Mouse (Mus musculus) mature B cell (primary cell): ENCODE measurements around the gene Gpr31b.
"Not testable (repeated sequence)": the region's sequence is repeated elsewhere in the genome, so short reads cannot be mapped to it uniquely, and the experiment has no call there.

Experiments used
- in situ Hi-C: fragments of 300-500 bp; cut with MboI; formaldehyde crosslinking; loops from 2 replicates; pipeline ENCODE4 v1.14.3; 2019

Gpr31b gene

GRCm38 (mm10) chr17:13052124-13052813 lies at the start of gene Gpr31b:
TSS of gene Gpr31b (minus strand) at chr17:13052296.
- in situ Hi-C loops, result not testable (repeated sequence)

- in situ Hi-C loops, result not testable (repeated sequence)
These were observed 40.9 kb upstream of the Gpr31b start for GRCm38 (mm10) chr17:13092960-13093359.

GRCm38 (mm10) chr17:13092100-13092764 lies 40.1 kb upstream of the Gpr31b start:
- in situ Hi-C loops, result not testable (repeated sequence)

- in situ Hi-C loops, result not testable (repeated sequence)
These were observed 39.4 kb upstream of the Gpr31b start for GRCm38 (mm10) chr17:13091510-13091909.

GRCm38 (mm10) chr17:13069227-13069626 lies 17.1 kb upstream of the Gpr31b start:
- in situ Hi-C loops, result not testable (repeated sequence)

- in situ Hi-C loops, result not testable (repeated sequence)
These were observed 15.8 kb upstream of the Gpr31b start for GRCm38 (mm10) chr17:13067864-13068385.

GRCm38 (mm10) chr17:13062882-13063281 lies 10.8 kb upstream of the Gpr31b start:
- in situ Hi-C loops, result not testable (repeated sequence)

- in situ Hi-C loops, result not testable (repeated sequence)
These were observed 8.7 kb upstream of the Gpr31b start, which contains the start of gene Tcp10b for GRCm38 (mm10) chr17:13060804-13061203. TSS of gene Tcp10b (plus strand) at chr17:13061104.

- in situ Hi-C loops, result not testable (repeated sequence)
These were observed 8.0 kb downstream of the Gpr31b start for GRCm38 (mm10) chr17:13043846-13044673.

- in situ Hi-C loops, result not testable (repeated sequence)
These were observed 15.4 kb downstream of the Gpr31b start for GRCm38 (mm10) chr17:13036627-13037192.

GRCm38 (mm10) chr17:13013316-13013715 lies 38.8 kb downstream of the Gpr31b start:
- in situ Hi-C loops, result no loop called here

GRCm38 (mm10) chr17:13009887-13010286 lies 42.2 kb downstream of the Gpr31b start:
- in situ Hi-C loops, result no loop called here

GRCm38 (mm10) chr17:13008528-13008927 lies 43.6 kb downstream of the Gpr31b start:
- in situ Hi-C loops, result no loop called here

GRCm38 (mm10) chr17:13007730-13008425 lies 44.2 kb downstream of the Gpr31b start:
- in situ Hi-C loops, result no loop called here

- in situ Hi-C loops, result no loop called here
These were observed 45.1 kb downstream of the Gpr31b start for GRCm38 (mm10) chr17:13006984-13007383.

- in situ Hi-C loops, result not testable (repeated sequence)
These were observed 45.5 kb downstream of the Gpr31b start, which contains the start of gene Sod2 for GRCm38 (mm10) chr17:13006546-13006945. TSS of gene Sod2 (plus strand) at chr17:13006846.

GRCm38 (mm10) chr17:13004436-13004835 lies 47.7 kb downstream of the Gpr31b start:
- in situ Hi-C loops, result not testable (repeated sequence)

- in situ Hi-C loops, result not testable (repeated sequence)
These were observed 49.9 kb downstream of the Gpr31b start for GRCm38 (mm10) chr17:13002243-13002642.
